14 mouse cellular contexts compared by ENCODE assay signal in the genomic region with DNA sequence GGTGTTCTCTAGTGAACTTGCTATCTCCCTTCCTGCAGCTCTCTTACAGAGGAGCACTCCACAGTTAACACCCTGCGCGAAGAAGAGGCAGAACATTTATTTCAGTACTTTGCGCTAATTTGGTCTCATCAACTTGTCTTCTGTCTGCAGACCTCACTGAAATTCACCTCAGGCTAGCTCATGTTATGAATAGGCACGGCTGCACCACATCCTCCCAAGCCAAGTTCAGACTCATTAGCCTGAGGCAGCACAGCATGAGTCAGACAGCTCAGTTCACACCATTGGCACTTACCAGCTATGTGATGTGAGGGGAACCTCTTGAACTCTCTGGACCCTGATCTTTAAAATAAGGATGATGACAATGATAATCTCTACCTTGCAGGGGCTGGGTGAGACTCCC.
A peak's percentile ranks its signal among the peaks of the same experiment; 100 is the strongest.
DNase-seq lines count a peak whose midpoint lies in the region; ATAC-seq lines count a peak whose summit lies in the region.
"Had no signal": no experiment of that assay in that cellular context is flagged by ENCODE, and none has a peak within 500 bp of the region (broad histone marks: within the 10 kb centered on the region; RNA-seq: fewer than 3 reads in every experiment).

No protein-coding gene starts in this region.

- DNase-seq in hindbrain, embryonic 11.5 days (ENCODE audit: low spot score), result no peak
- DNase-seq in CD4-positive, CD25-positive, alpha-beta regulatory T cell, adult 2 months (ENCODE audit: low read depth, low spot score), result peak; percentile 67
- no peak for DNase-seq in lung, postnatal 14 days
- no peak for DNase-seq in thymus, postnatal 10 days (ENCODE audit: low spot score in 2 of 2)
- no peak for DNase-seq in cerebellum, postnatal 4 days (ENCODE audit: low spot score in 2 of 2)
- DNase-seq: kidney, postnatal 14 days; lung, postnatal 36 days; thymus, adult 2 months had no signal

- no peak overlapping the region for H3K9ac ChIP-seq in hindbrain, embryonic 16.5 days (ENCODE audit: low read depth, low read length)
- no peak overlapping the region for H3K9ac ChIP-seq in hindbrain, embryonic 11.5 days (ENCODE audit: low read depth, low read length)
- H3K9ac ChIP-seq in forebrain, embryonic 12.5 days, result no peak overlapping the region
- no peak overlapping the region for H3K9ac ChIP-seq in midbrain, embryonic 15.5 days
- H3K9ac ChIP-seq: liver, embryonic 12.5 days had no signal

- no peak overlapping the region for H3K4me3 ChIP-seq in hindbrain, embryonic 16.5 days (ENCODE audit: low read length)
- no peak overlapping the region for H3K4me3 ChIP-seq in hindbrain, embryonic 11.5 days (ENCODE audit: low read depth, low read length)
- no peak overlapping the region for H3K4me3 ChIP-seq in forebrain, embryonic 12.5 days (replicated peaks)
- H3K4me3 ChIP-seq in midbrain, embryonic 15.5 days, result no peak overlapping the region
- H3K4me3 ChIP-seq: hindbrain, embryonic 10.5 days; liver, embryonic 12.5 days had no signal

- H3K36me3 ChIP-seq in hindbrain, embryonic 16.5 days (ENCODE audit: control insufficient read depth, insufficient read depth, low read length), result no peaks in the 10 kb centered on the region
- no peaks in the 10 kb centered on the region for H3K36me3 ChIP-seq in hindbrain, embryonic 11.5 days (ENCODE audit: control insufficient read depth, insufficient read depth, low read length)
- no peaks in the 10 kb centered on the region for H3K36me3 ChIP-seq in forebrain, embryonic 12.5 days (replicated peaks)
- H3K36me3 ChIP-seq in midbrain, embryonic 15.5 days (replicated peaks), result no peaks in the 10 kb centered on the region
- H3K36me3 ChIP-seq: hindbrain, embryonic 10.5 days; liver, embryonic 12.5 days had no signal

- no peaks in the 10 kb centered on the region for H3K9me3 ChIP-seq in hindbrain, embryonic 16.5 days (ENCODE audit: control insufficient read depth, low read length)
- no peaks in the 10 kb centered on the region for H3K9me3 ChIP-seq in hindbrain, embryonic 11.5 days (ENCODE audit: control insufficient read depth, low read length)
- H3K9me3 ChIP-seq in forebrain, embryonic 12.5 days, result no peaks in the 10 kb centered on the region
- no peaks in the 10 kb centered on the region for H3K9me3 ChIP-seq in midbrain, embryonic 15.5 days
- H3K9me3 ChIP-seq: hindbrain, embryonic 10.5 days; liver, embryonic 12.5 days had no signal

- 69% methylated on average over 4 of the region's 4 CpGs for WGBS in hindbrain, embryonic 16.5 days
- 81% methylated on average over 4 of the region's 4 CpGs for WGBS in hindbrain, embryonic 11.5 days
- WGBS in forebrain, embryonic 12.5 days, result 68% methylated on average over 4 of the region's 4 CpGs
- WGBS in midbrain, embryonic 15.5 days, result 66% methylated on average over 4 of the region's 4 CpGs

- H3K4me2 ChIP-seq in hindbrain, embryonic 16.5 days (ENCODE audit: low read length), result no peak overlapping the region
- H3K4me2 ChIP-seq in hindbrain, embryonic 11.5 days (replicated peaks; ENCODE audit: low read depth, low read length), result no peak overlapping the region
- H3K4me2 ChIP-seq in forebrain, embryonic 12.5 days, result no peak overlapping the region
- H3K4me2 ChIP-seq in midbrain, embryonic 15.5 days, result no peak overlapping the region
- H3K4me2 ChIP-seq: heart, embryonic 11.5 days; liver, embryonic 12.5 days had no signal

- H3K4me1 ChIP-seq in hindbrain, embryonic 16.5 days (ENCODE audit: control insufficient read depth, insufficient read depth, low read depth, low read length), result no peaks in the 10 kb centered on the region
- no peaks in the 10 kb centered on the region for H3K4me1 ChIP-seq in hindbrain, embryonic 11.5 days (replicated peaks; ENCODE audit: control insufficient read depth, insufficient read depth, low read length)
- peaks cover 5% of the 10 kb centered on the region; the same call in 1 of the 2 replicates for H3K4me1 ChIP-seq in forebrain, embryonic 12.5 days
- no peaks in the 10 kb centered on the region for H3K4me1 ChIP-seq in midbrain, embryonic 15.5 days
- H3K4me1 ChIP-seq: hindbrain, embryonic 10.5 days; liver, embryonic 12.5 days had no signal

- no peak overlapping the region for H3K27ac ChIP-seq in hindbrain, embryonic 16.5 days (ENCODE audit: low read depth, low read length)
- H3K27ac ChIP-seq in hindbrain, embryonic 11.5 days (ENCODE audit: low read depth, low read length), result no peak overlapping the region
- no peak overlapping the region for H3K27ac ChIP-seq in forebrain, embryonic 12.5 days
- no peak overlapping the region for H3K27ac ChIP-seq in midbrain, embryonic 15.5 days
- H3K27ac ChIP-seq: hindbrain, embryonic 10.5 days; liver, embryonic 12.5 days had no signal

- H3K27me3 ChIP-seq in hindbrain, embryonic 16.5 days (replicated peaks; ENCODE audit: control insufficient read depth, insufficient read depth, low read length), result no peaks in the 10 kb centered on the region
- no peaks in the 10 kb centered on the region for H3K27me3 ChIP-seq in hindbrain, embryonic 11.5 days (ENCODE audit: control insufficient read depth, insufficient read depth, low read length)
- no peaks in the 10 kb centered on the region for H3K27me3 ChIP-seq in forebrain, embryonic 12.5 days
- H3K27me3 ChIP-seq in midbrain, embryonic 15.5 days (replicated peaks), result no peaks in the 10 kb centered on the region
- H3K27me3 ChIP-seq: liver, embryonic 12.5 days had no signal

- peak; percentile 52; the same call in 1 of the 2 replicates for ATAC-seq in hindbrain, embryonic 16.5 days
- no peak for ATAC-seq in hindbrain, embryonic 11.5 days (ENCODE audit: low FRiP score)
- ATAC-seq in forebrain, embryonic 12.5 days (ENCODE audit: low FRiP score), result peak; percentile 73; the same call in 1 of the 2 replicates
- 0 out of 2 replicates have a peak, but pooled peaks have one; percentile 37 for ATAC-seq in midbrain, embryonic 15.5 days (replicated peaks)
- ATAC-seq: liver, embryonic 12.5 days had no signal
